Mouse (Mus musculus) regulatory T cell (primary cell): ENCODE data around the gene Pdzrn4.

Source experiments
- in situ Hi-C: fragments of 300-600 bp; cut with MboI, MseI; formaldehyde crosslinking; loops from one replicate; pipeline ENCODE4 v1.15.1; 2025; ENCODE audit warnings: high pct_unique_total_duplicates

Pdzrn4 gene

DNA sequence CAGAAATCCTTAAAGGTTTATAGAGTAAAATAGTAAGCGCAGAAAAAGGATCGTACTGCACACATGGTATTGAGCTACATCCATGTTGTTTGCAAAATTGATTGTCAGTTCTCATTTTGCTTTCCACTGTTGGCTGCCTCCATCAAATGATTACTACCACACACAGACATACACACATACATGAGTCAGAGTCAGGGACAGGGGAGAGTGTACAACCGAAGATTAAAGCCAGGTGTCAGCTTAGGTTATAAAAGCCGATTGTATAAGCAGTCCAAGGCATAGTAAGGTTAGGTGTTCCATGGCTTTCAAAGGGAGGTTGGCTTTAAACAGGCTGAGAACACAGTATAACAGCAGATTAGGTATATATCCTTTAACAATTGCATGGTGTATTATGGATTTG lies 343.2 kb downstream of the Pdzrn4 start:
- in situ Hi-C loops: loop anchor here (10.0 kb wide), 1 partner anchor 495 kb away; no protein-coding TSS in a partner anchor

DNA sequence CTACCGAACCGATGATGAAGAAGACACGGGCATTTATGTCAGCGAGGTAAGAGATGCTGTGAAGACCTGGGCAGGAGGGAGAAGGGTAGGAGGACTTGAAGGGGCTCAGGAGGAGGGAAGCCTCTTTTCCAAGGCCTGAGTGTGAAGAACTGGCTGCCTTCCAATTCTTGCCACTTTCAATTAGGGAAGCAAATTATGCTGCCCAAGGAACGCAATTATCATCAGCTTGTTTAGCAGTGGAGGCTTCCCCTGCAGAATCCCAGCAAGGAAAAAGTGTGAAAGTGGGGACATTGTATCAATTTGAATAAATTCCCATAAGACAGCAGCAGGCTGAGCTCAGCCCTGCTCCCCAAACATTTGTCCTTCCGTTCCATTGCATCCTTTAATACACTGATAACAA lies 346.9 kb downstream of the Pdzrn4 start:
- in situ Hi-C loops: loop anchor here (10.0 kb wide), 1 partner anchor 499 kb away; no protein-coding TSS in a partner anchor

DNA sequence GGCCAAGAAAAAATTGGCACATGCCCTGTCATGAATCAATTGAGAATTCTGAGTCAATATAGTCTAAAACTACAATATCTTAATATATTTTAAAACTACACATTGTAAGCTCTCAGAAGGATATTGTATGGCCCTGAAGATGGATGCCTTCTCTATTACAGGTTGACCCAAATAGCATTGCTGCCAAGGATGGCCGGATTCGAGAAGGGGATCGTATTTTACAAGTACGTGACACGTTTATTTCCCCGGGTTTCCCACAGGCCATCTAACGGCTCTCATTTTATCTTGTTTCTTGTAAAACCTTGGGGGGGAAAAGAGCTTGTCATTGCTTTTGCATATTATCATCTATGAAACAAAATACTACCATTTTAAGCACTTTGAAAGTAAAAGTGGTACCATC lies 349.4 kb downstream of the Pdzrn4 start:
- in situ Hi-C loops: loop anchor here (10.0 kb wide), 1 partner anchor 501 kb away; no protein-coding TSS in a partner anchor

DNA sequence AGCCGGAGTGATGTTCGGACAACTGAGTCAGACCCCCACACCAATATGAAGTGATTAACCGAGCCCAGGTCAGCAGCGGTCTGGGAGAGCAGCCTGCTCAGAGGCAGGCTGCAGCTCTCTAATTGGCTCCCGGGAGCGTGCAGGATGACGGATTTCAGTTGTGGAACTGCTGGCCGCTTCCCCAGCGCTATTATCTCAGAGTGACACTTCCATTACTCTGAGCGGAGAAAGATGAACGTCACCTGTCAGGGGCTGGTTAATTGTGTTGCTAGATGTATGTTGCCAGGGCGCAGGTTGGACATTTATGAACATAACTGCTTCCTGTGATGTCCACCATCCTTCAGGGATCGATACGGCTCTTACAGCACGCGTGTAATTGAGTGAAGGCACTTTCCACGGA lies 355.5 kb downstream of the Pdzrn4 start:
- in situ Hi-C loops: no loop called here

DNA sequence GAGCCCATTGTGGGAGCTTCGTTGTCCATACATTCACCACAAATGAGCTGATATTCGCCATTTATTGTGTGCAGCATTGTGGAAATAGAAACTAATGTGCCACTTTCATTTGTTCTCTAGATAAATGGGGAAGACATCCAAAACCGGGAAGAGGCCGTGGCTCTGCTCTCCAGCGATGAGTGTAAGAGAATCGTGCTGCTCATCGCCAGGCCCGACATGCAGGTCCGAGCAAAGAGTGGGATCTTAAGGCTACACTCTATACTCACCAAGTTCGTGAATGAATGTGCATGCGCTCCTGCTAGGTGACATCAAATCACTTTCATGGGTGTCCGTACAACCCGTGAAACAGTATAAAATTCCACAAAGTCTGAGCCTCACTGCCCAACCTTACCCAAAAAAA lies 355.9 kb downstream of the Pdzrn4 start:
- in situ Hi-C loops: no loop called here

DNA sequence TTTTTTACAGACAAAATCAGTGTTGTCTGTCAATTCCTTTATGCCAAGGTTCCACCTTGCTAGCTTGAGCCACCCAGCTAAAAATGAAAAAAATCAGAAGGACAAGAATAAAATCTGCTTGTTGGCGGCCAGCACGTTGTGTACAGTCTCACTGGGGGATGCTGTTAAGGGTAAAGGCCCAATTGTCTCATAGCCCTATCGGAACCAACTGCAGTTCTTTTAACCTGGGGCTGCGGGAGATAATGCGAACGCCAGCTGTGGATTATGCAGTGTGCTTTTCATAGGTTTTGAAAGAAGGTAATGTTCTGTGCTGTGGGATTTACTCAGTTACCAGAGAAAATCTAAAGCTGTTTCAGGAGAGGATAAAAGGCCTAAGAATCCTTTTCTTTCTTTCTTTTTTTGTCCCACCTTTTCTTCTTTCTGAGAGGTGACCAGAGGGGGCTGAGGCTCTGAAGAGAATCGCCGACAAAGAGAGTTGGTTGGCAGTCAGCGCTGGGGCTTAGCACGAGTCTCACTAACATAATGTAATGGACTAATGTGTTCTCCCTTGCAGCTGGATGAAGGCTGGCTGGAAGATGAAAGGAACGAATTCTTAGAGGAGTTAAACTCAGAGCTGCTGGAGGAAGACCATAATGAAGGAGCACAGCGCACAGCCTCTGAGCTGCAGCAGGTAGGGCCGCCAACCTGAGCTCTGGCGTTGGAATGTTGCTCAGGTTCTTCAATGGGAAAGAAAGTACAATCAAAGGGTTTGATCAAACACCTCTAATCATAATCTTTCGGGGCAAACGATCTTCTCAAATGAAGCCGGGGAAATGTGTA lies 360.6 kb downstream of the Pdzrn4 start:
- in situ Hi-C loops: no loop called here

DNA sequence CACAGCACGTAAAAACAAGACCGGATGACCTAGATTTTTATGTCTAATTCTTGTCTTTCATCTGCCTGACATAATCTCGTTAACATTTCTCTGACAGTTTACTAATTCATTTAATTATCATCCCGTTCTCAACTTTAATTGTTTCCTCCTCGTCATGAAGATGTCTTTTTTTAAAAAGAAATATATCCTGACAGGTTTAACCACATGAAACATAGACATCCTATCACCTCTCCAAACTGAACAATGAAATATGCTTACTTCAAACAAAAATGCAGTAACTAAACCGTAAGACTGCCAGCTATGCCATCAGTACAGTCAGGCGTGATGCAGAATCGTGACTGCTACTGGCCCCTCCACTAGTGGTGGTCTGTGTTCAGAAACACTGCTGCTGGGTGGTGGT lies 362.3 kb downstream of the Pdzrn4 start:
- in situ Hi-C loops: no loop called here

DNA sequence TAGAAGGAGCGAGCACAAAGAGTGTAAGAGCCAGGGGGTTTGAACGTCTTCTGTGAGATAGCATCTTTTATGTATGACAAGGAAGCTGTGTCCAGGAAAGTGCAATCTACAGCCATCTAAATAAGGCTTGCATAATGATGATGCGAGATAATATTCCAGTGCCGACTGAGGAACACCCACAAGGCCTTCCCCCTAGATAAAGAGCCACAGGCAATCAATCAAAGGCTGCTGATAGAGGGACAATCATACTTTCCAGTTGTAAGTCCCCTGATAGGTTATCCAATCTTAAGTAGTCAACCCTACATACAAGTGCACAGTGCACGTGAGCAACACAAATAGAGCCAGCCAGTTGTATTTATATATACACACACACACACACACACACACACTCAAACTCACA lies 366.6 kb downstream of the Pdzrn4 start:
- in situ Hi-C loops: no loop called here

DNA sequence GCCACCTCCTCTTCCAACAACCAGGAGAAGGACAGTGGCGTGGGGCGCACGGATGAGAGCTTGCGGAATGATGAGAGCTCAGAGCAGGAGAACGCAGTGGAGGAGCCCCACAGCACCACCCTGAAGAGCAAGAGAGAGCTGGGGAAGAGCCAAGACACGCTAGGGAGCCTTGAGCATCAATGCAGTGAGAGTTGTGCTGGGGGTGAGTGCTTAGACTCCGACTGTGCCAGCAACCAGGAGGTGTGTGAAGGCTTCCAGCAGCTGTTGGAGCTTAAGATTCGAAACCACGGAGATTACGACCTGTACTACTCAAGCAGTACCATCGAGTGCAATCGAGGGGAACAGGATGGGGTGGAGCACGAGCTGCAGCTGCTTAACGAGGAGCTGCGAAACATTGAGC lies 372.9 kb downstream of the Pdzrn4 start:
- in situ Hi-C loops: no loop called here

DNA sequence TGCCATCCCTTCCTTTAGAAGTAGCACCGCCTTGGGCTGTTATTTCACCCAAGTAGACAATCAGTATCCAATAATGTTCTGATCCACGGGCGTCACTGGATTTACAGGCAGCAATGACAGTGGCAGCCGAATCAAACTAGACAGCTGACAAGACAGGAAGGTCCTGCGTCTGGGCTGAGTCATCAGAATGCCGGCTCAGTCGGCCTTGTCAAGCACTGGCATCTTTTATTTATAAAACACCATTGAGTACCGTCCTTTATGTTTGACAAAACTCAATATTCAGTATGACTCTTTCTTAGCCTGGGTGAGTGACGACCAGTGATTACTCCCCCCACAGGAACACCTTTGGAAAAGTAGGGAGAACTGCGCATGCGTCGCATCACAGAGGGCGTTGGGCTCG lies 391.4 kb downstream of the Pdzrn4 start:
- in situ Hi-C loops: no loop called here

DNA sequence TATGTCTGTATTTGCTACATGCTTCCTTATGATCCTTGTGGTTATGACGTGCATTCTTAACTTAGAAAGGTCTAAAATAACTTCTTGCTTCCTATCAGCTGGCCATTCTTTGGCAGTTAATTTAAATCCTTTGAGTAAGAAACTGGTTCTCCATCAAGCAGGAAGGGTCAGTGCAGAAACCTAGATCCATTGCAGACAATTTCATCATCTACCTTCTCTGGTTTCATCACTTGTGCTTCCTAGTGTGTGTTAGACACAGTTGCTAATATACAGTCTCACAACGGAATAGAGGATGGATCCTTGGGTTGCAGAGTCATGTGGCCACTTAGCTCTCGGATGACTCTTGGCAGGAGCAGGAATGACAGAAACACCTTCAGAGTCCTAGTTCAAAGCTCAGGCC lies 397.6 kb downstream of the Pdzrn4 start:
- in situ Hi-C loops: no loop called here

DNA sequence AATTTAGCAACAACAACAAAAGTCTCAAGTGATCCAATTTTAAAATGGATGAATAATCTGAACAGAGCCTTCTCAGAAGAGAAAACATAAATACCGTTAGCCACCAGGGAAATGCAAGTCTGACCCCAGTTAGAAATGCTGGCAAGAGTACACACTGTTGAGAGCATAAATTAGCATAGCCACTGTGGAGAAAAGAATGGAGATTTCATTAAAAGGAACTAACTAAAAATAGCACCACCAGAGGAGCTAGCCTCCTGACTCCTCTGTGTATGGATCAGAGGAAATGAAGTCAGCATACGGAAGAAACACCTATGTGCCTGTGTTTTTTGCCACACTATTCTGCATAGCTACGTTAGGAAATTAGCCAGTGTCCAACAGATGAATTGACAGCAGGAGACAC lies 409.3 kb downstream of the Pdzrn4 start:
- in situ Hi-C loops: loop anchor here (10.0 kb wide), 1 partner anchor 1671 kb away; no protein-coding TSS in a partner anchor

DNA sequence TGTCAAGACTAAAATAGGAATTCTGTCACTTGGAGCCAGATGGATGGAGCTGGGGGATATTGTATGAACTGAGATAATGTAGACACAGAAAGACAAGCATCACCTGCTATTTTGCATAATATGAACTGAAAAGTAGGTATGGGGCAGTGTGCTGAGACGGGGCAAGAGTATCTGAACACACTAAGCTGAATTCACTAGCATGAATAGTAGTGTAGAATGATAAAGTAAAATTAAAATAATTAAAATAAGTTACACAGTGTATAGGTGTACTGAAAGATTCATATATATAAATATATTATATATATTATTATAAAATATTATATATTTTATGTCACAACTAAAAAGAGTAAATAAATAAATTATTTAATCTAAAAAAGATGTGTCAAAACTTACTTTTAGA lies 409.7 kb downstream of the Pdzrn4 start:
- in situ Hi-C loops: loop anchor here (10.0 kb wide), 1 partner anchor 1672 kb away; no protein-coding TSS in a partner anchor
